Mouse (Mus musculus) thymus, adult 2 months (tissue): ENCODE data around the gene Dbn1. TPM values are rescaled to one million over a fixed set of nuclear protein-coding genes. Genes with fewer than 3 reads are reported as not detected.
A peak's percentile ranks its signal among the peaks of the same experiment; 100 is the strongest.

ENCODE experiments used
- DNase-seq: peaks from one replicate; pipeline ENCODE4 v3.0.0; 2021
- H3K27ac ChIP-seq: fragments of 200-500 bp; 2 replicates; pipeline ENCODE4 v1.5.1; 2012; ENCODE audit warnings: low read length, control low read depth; ENCODE audit not compliant: control insufficient read depth, insufficient read depth
- H3K27me3 ChIP-seq: fragments of 200-500 bp; 2 replicates; pipeline ENCODE4 v1.6.1; 2012; ENCODE audit warnings: mild to moderate bottlenecking, low read length, moderate library complexity, mixed read lengths; ENCODE audit not compliant: control insufficient read depth, insufficient read depth
- H3K36me3 ChIP-seq: fragments of 200-500 bp; 2 replicates; pipeline ENCODE4 v1.6.1; 2012; ENCODE audit warnings: mild to moderate bottlenecking, low read length, moderate library complexity; ENCODE audit not compliant: control insufficient read depth, insufficient read depth
- H3K4me1 ChIP-seq: fragments of 200-500 bp; replicated peaks from 2 replicates; pipeline ENCODE4 v1.6.1; 2012; ENCODE audit warnings: low read length; ENCODE audit not compliant: control insufficient read depth, insufficient read depth
- H3K4me3 ChIP-seq: fragments of 200-500 bp; 2 replicates; pipeline ENCODE4 v1.5.1; 2012; ENCODE audit warnings: mild to moderate bottlenecking, low read length, control low read depth, moderate library complexity; ENCODE audit not compliant: control insufficient read depth, insufficient read depth
- CTCF ChIP-seq: fragments of 200-500 bp; IDR thresholded peaks from 2 replicates; pipeline ENCODE4 v1.5.1; 2012; ENCODE audit warnings: mild to moderate bottlenecking, control low read depth, low read length, moderate library complexity, borderline replicate concordance; ENCODE audit not compliant: control insufficient read depth, poor library complexity, insufficient read depth; ENCODE audit errors: extremely low read depth
- POLR2A ChIP-seq: fragments of 200-500 bp; IDR thresholded peaks from 2 replicates; pipeline ENCODE4 v1.6.1; 2012; ENCODE audit warnings: mild to moderate bottlenecking, low read length, control low read depth, moderate library complexity; ENCODE audit not compliant: control insufficient read depth, poor library complexity, insufficient read depth; ENCODE audit errors: extremely low read depth
- WGBS: fragments of 180-500 bp; shearing (Covaris S2); methylation state at CpG from one replicate; pipeline ENCODE4 v1.1.7; 2018; 5-methylcytosine and 5-hydroxymethylcytosine counted together
- polyA plus RNA-seq: library from polyadenylated mRNA; depleted of rRNA; stranded (reverse); fragments of >200 nt; gene quantifications from 2 replicates; pipeline ENCODE4 v1.2.3, GENCODE M21; 2012

Gene Dbn1
- polyA plus RNA-seq, 1 experiment: 9.8 TPM

DNA sequence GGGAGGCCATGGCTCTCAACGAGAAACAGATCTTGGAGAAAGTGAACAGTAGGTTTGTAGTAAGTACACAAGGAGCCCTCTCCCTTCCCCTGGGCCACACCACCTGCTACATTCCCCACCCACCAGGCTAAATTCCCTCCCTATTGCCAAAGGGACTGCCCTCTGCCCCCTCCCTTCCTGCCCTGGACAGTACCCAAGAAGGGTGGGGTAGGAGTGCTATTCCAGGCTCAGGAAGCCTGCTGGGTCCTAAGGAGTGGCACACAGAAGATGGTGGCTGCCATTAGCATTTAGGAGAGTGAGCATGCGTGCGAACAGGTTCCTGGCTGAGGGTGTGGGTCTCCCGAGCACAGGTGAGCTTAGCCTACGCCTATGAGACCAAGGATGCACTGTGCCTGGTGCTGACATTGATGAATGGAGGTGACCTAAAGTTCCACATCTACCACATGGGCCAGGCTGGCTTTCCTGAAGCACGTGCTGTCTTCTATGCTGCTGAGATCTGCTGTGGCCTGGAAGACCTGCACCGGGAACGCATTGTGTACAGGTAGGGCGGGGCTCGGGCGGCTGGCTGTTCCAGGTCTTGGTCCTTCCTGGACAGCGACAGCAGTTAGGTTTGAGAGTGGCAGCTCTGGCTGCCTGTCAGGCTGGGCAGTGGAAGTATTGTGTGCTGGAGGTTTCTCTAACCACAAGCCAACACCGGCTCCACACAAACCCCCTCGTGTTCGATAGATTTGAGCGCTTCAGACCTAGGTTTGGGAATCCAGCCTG, 35.9 kb downstream of the Dbn1 start:
- Histone ChIP-seq H3K4me3 (no peak overlapping the region), H3K27ac (no peak overlapping the region), H3K27me3 (no peaks in the 10 kb centered on the region), H3K36me3 (peaks cover 71% of the 10 kb centered on the region), H3K4me1 (peaks cover 35% of the 10 kb centered on the region)
- 99% methylated on average over 16 of the region's 16 CpGs for WGBS
- no peak for DNase-seq
- TF ChIP-seq POLR2A (no peak), CTCF (no peak)

- TF ChIP-seq POLR2A (no peak), CTCF (no peak)
- Histone ChIP-seq H3K27me3 (no peaks in the 10 kb centered on the region), H3K27ac (no peak overlapping the region), H3K36me3 (peaks cover 65% of the 10 kb centered on the region), H3K4me3 (no peak overlapping the region), H3K4me1 (peaks cover 42% of the 10 kb centered on the region)
- WGBS: 96% methylated on average over 10 of the region's 10 CpGs
- no peak for DNase-seq
Observed at GRCm38 (mm10) chr13:55451296-55451695, 36.6 kb downstream of the Dbn1 start.

DNA sequence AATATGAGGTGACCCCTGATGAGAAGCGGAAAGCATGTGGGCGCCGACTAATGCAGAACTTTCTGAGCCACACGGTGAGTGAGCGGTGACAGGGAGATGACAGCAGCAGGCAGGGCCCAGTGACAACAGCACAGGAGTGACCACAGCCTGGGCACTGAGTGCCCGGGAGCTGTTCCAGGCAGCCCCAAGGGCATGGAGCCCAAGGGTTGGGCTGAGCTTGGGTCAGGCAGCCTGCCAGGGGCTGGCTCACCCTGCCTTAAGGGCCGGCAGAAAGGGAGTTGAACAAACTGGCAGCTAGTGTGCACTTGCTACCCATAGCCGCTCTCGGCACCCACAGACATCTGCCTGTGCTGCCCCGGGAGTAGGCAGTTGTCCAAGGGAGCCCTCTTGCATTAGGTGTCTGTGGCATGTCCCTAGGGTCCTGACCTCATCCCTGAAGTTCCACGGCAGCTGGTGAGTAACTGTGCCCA, 37.4 kb downstream of the Dbn1 start:
- H3K4me3 ChIP-seq: no peak overlapping the region
- no peak for DNase-seq
- 91% methylated on average over 11 of the region's 11 CpGs for WGBS
- no peak overlapping the region for H3K27ac ChIP-seq
- TF ChIP-seq POLR2A (no peak), CTCF (no peak)
- peaks cover 57% of the 10 kb centered on the region for H3K36me3 ChIP-seq
- no peaks in the 10 kb centered on the region for H3K27me3 ChIP-seq
- H3K4me1 ChIP-seq: peaks cover 47% of the 10 kb centered on the region

GRCm38 (mm10) chr13:55449679-55450441, 38.1 kb downstream of the Dbn1 start:
- Histone ChIP-seq H3K4me3 (no peak overlapping the region), H3K4me1 (peaks cover 47% of the 10 kb centered on the region), H3K27ac (peak overlapping the region; percentile 64), H3K36me3 (peaks cover 50% of the 10 kb centered on the region), H3K27me3 (no peaks in the 10 kb centered on the region)
- peak; percentile 79 for DNase-seq
- TF ChIP-seq POLR2A (no peak), CTCF (no peak)
- WGBS: 47% methylated on average over 17 of the region's 17 CpGs

- peak overlapping the region; percentile 64 for H3K27ac ChIP-seq
- TF ChIP-seq POLR2A: 0 out of 2 replicates have a peak, but pooled peaks have one; percentile 25
- TF ChIP-seq CTCF: no peak
- peak; percentile 49 for DNase-seq
- H3K36me3 ChIP-seq: peaks cover 44% of the 10 kb centered on the region
- H3K4me1 ChIP-seq: peaks cover 47% of the 10 kb centered on the region
- WGBS: 65% methylated on average over 9 of the region's 9 CpGs
- no peak overlapping the region for H3K4me3 ChIP-seq
- H3K27me3 ChIP-seq: no peaks in the 10 kb centered on the region
Observed at GRCm38 (mm10) chr13:55449205-55449604, 38.7 kb downstream of the Dbn1 start.

GRCm38 (mm10) chr13:55448131-55448530, 39.8 kb downstream of the Dbn1 start:
- peak overlapping the region; percentile 88 for H3K27ac ChIP-seq
- TF ChIP-seq POLR2A (no peak), CTCF (no peak)
- WGBS: 78% methylated on average over 5 of the region's 5 CpGs

More at GRCm38 (mm10) chr13:55448131-55448530, 39.8 kb downstream of the Dbn1 start:
- peaks cover 55% of the 10 kb centered on the region for H3K4me1 ChIP-seq
- H3K27me3 ChIP-seq: no peaks in the 10 kb centered on the region
- DNase-seq: no peak
- peaks cover 33% of the 10 kb centered on the region for H3K36me3 ChIP-seq
- H3K4me3 ChIP-seq: 0 out of 2 replicates have a peak overlapping the region, but pooled peaks have one; percentile 19
